Mouse (Mus musculus) gastrocnemius, adult 2 months (tissue): ENCODE measurements around the gene Tspan32. TPM values are rescaled to one million over a fixed set of nuclear protein-coding genes. Genes with fewer than 3 reads are reported as not detected.

Source experiments
- DNase-seq: peaks from one replicate; pipeline ENCODE4 v3.0.0; 2022
- H3K27ac ChIP-seq: fragments of 200-600 bp; 2 replicates; pipeline ENCODE4 v1.8.1; 2022; ENCODE audit warnings: mild to moderate bottlenecking
- H3K4me3 ChIP-seq: fragments of 200-600 bp; 2 replicates; pipeline ENCODE4 v1.8.1; 2022; ENCODE audit warnings: mild to moderate bottlenecking, moderate library complexity
- CTCF ChIP-seq: fragments of 200-600 bp; IDR thresholded peaks from 2 replicates; pipeline ENCODE4 v1.8.1; 2022; ENCODE audit warnings: antibody characterized with exemption, mild to moderate bottlenecking, moderate library complexity
- intact Hi-C: fragments of 180-260 bp; cut with DNase I; formaldehyde crosslinking; loops from one replicate; pipeline ENCODE4 v1.15.1; 2025
- total RNA-seq, 2 experiments: library from RNA; stranded (reverse); gene quantifications; 2 replicates each; pipeline ENCODE4 v1.2.3; 2021

Tspan32 gene
- total RNA-seq, 2 experiments from 2014 or later: 0.23 to 0.39 TPM

DNA sequence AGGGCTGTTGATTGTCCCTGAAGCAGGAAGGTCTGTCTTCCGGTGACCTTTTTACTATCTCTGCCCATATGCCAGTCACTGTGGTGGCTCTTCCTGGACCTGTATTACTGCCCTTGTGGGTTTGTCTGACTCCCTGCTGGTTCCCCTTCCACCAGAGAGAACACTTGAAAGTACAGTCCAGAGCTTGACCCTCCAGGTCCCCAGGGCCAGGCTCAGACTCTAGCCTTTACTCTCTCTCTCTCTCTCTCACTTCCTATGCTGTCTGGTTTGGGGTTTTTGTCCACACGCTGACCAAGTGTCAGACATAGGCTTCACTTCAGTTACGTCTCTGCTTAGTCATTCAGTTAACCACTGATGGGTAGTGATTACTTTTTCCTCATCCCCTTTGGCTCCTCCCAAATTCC is 38.1 kb downstream of the Tspan32 start:
- no peak for TF ChIP-seq CTCF
- Histone ChIP-seq H3K4me3 (no peak overlapping the region), H3K27ac (peak overlapping the region; percentile 85)
- no peak for DNase-seq
- intact Hi-C loops: no loop called here

DNA sequence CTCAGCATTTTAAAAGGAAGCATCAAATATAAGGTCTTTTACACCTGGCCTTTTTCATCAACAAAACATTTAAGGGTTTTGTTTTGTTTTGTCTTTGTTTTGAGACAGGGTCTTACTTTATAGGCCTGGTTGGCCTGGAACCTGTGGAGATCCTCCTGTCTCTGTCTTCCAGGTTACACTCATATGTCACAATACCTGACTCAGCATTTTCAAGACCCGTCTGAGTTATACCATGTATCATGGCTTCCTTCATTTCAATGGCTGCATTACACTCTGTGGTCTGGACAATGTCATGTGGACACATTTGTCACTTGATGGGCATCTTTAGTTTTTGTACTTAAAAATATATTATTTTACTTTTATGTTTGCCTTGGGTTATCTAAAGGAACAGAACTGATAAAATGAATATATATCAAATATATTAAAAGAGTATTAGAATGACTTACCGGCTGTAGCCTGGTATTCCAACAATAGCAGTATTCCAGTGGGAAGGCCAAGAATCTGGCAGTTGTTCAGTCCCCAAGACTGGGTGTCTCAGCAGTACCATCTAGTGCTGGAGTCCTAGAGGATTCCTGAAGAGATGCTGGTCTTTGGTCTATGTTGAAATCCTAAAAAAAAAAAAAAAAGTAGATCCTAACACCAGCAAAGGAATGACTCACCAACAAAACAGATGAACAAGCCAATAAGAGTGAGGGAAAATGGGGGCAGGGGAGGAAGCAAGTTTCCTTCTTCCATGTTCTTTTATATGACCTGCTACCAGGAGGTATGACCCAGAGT is 39.4 kb downstream of the Tspan32 start:
- Histone ChIP-seq H3K4me3 (no peak overlapping the region), H3K27ac (no peak overlapping the region)
- intact Hi-C loops: no loop called here
- DNase-seq: no peak
- TF ChIP-seq CTCF: no peak

GRCm38 (mm10) chr7:143044826-143045206 is 40.0 kb downstream of the Tspan32 start:
- Histone ChIP-seq H3K4me3 (no peak overlapping the region), H3K27ac (no peak overlapping the region)
- intact Hi-C loops: no loop called here
- DNase-seq: no peak
- peak; percentile 17; the same call in 1 of the 2 replicates for TF ChIP-seq CTCF

GRCm38 (mm10) chr7:143046358-143046757 is 41.5 kb downstream of the Tspan32 start:
- no peak overlapping the region for H3K4me3 ChIP-seq
- no peak for DNase-seq
- no peak overlapping the region for H3K27ac ChIP-seq
- intact Hi-C loops: no loop called here
- no peak for TF ChIP-seq CTCF

DNA sequence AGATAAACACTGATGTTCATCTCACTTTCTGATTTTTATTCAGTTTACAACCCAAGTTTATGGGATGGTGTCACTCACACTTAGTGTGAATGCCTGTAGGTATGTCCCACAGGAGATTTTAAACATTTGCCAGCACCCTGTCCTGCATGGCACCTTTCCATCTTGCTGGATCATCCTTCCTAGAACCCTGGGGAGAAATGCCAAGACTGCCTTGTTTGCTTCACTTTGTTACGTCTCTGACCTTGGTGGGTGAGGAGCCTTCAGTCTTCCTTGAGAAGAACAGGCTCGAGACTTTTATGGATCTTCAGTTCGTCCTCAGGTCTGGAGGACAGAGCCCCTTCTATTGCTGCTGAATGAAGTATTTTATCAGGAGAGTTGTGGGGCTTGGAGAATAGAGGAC is 44.5 kb downstream of the Tspan32 start:
- no peak for TF ChIP-seq CTCF
- no peak for DNase-seq
- no peak overlapping the region for H3K4me3 ChIP-seq
- peak overlapping the region; percentile 52 for H3K27ac ChIP-seq
- intact Hi-C loops: no loop called here

DNA sequence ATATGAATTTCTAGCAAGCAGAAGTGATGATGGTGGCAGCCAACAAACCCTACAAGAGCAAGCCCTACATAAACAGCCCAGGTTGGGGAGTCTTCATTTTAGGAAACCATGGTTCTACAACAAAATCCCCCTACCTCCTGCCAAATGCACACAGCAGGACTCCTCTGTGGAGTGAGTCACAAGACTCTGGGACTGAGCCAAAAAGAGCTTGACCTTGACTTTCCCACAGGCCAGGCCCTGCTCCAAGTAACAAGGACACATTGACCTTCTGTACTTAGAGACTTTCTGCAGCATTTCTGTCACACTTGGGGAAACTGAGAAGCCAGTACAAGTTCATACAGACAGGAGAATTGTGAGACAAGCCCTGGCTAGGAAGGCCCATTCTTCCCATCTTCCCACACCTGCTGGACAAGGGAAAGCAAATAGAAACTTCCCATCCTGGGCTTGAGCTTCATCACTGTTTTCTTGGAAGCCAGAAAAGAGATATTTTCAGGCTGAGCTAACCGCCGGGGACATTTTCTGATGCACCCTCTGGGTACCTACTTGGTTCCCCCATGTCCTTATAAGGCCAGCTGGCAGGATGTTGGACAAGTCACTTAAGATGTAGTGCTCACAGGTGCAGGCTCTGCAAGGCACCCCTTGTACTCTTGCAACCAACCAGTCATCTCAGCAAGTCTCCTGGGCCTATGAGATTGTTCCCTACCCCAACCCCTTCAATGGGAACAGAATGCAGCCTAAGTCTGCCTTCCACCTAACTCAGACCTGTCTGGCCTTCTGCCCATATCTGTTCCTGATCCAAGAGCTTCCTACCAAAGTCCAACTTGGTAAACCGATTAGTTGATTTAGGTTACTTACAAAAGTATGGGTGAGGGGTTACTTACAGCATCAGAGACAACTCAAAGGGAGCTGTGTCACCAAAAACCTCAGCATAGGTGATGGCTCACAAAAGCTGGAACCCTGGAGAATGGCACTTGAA is 45.3 kb downstream of the Tspan32 start:
- no peak for TF ChIP-seq CTCF
- Histone ChIP-seq H3K4me3 (no peak overlapping the region), H3K27ac (peak overlapping the region; percentile 52)
- no peak for DNase-seq
- intact Hi-C loops: no loop called here

- TF ChIP-seq CTCF: no peak
- Histone ChIP-seq H3K4me3 (no peak overlapping the region), H3K27ac (no peak overlapping the region)
- DNase-seq: no peak
- intact Hi-C loops: no loop called here
Observed at GRCm38 (mm10) chr7:143051316-143051715, 46.5 kb downstream of the Tspan32 start.

DNA sequence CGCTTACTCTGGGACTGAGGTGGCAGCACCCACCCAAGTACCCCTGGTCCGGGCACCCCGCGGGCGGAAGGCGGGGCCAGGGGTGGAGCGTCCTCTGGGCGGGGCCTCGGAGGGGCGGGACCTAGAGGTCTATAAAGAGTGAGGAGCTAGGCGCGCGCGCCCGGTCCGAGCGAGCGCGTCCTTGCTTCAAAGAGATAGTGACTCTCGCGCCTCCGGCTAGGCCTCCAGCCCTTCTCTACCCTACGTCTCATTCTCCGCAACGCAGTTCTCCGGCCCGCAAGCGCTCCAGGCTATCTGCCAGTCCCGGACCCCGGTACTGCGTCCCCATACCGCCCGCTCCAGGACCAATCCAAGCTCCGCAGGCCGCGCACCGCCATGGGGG is 47.8 kb downstream of the Tspan32 start, which contains the start of gene Cd81:
TSS of gene Cd81 (plus strand) at position 114 of the 382 bp plus-strand sequence.
- TF ChIP-seq CTCF: no peak
- peak within 1 kb of the TSS; percentile 95 for H3K4me3 ChIP-seq
- H3K27ac ChIP-seq: peak within 1 kb of the TSS; percentile 99
- intact Hi-C loops: loop anchor here (1.0 to 2.0 kb wide), 2 partner anchors 16 to 44 kb away; partner anchors contain the start of gene Tssc4
- DNase-seq: peak; percentile 93

GRCm38 (mm10) chr7:143053008-143053899 is 48.4 kb downstream of the Tspan32 start:
- Histone ChIP-seq H3K4me3 (peak overlapping the region; percentile 95), H3K27ac (peak overlapping the region; percentile 99)
- intact Hi-C loops: loop anchor here (1.0 to 2.0 kb wide), 2 partner anchors 16 to 45 kb away; partner anchors contain the start of gene Tssc4
- peak; percentile 43 for TF ChIP-seq CTCF
- peak; percentile 83 for DNase-seq

DNA sequence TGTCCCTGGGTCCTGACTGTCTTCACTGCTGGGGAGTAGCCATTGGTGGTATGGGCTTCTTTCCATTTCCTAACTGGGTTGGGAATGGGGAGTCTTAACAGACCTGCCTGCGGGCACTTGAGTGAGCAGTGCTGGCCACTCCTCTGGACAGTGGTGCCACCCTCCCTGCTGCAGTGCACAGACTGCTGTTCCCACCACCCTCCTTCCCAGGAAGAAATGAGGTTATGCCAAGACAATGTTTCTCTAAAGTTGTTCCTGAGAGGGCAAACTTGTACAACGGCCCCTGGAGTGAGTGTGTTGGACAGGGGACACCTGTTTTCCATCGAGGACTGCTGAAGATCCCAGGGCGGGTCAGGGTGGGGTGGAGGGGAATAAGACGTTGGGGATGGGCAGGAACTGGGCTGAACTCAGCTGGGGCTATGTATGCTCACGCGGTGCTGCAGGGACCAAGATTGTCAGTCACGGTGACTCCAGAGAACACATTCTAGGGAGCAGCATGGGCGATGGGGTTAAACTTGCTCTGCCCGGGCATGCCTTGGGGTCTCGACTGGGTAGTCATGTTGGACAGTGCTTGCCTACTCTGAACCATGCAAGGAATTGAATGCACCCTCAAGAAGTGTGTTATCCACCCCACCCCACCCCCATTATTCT is 49.2 kb downstream of the Tspan32 start:
- DNase-seq: no peak
- intact Hi-C loops: loop anchor here (1.0 to 2.0 kb wide), 2 partner anchors 15 to 46 kb away; partner anchors contain the start of gene Tssc4
- H3K4me3 ChIP-seq: peak overlapping the region; percentile 95
- H3K27ac ChIP-seq: peak overlapping the region; percentile 99
- TF ChIP-seq CTCF: no peak

- H3K4me3 ChIP-seq: peak overlapping the region; percentile 95
- peak overlapping the region; percentile 99 for H3K27ac ChIP-seq
- TF ChIP-seq CTCF: no peak
- intact Hi-C loops: no loop called here
- no peak for DNase-seq
Observed at GRCm38 (mm10) chr7:143054612-143054965, 49.7 kb downstream of the Tspan32 start.
